Mouse (Mus musculus): ENCODE data around the gene Cyyr1. TPM values are rescaled to one million over a fixed set of nuclear protein-coding genes. Genes with fewer than 3 reads are reported as not detected.
A peak's percentile ranks its signal among the peaks of the same experiment; 100 is the strongest.
"Not testable (repeated sequence)": the region's sequence is repeated elsewhere in the genome, so short reads cannot be mapped to it uniquely, and the experiment has no call there.

Cyyr1 gene
- not detected in 2 replicates for polyA plus RNA-seq (2012; ENCODE audit: insufficient read depth, insufficient read length, low replicate concordance, missing spikeins)

- WGBS, result 92% methylated on average over 13 of the region's 13 CpGs
- H3K4me3 ChIP-seq (ENCODE audit: insufficient read depth, low read depth, low read length); H3K4me1 ChIP-seq (ENCODE audit: control insufficient read depth, insufficient read depth, low read length); H3K27ac ChIP-seq (ENCODE audit: insufficient read depth, low read depth, low read length): not testable (repeated sequence)
Measured at GRCm38 (mm10) chr16:85553297-85553696, at the start of gene Cyyr1. Cyyr1 (minus strand) TSS chr16:85553397.

- TF ChIP-seq CTCF (IDR thresholded peaks at IDR 0.05; ENCODE audit: insufficient read depth, low read depth, low read length) (no peak), POLR2A (IDR thresholded peaks at IDR 0.05; ENCODE audit: insufficient read depth, low read depth, low read length) (no peak)
Measured at GRCm38 (mm10) chr16:85588844-85589243, 35.6 kb upstream of the Cyyr1 start.

GRCm38 (mm10) chr16:85587573-85588226 lies 34.5 kb upstream of the Cyyr1 start:
- TF ChIP-seq CTCF (IDR thresholded peaks at IDR 0.05; ENCODE audit: insufficient read depth, low read depth, low read length), result no peak
- Histone ChIP-seq H3K27ac (ENCODE audit: insufficient read depth, low read depth, low read length) (no peak overlapping the region), H3K4me3 (ENCODE audit: insufficient read depth, low read depth, low read length) (no peak overlapping the region), H3K4me1 (ENCODE audit: control insufficient read depth, insufficient read depth, low read length) (no peaks in the 10 kb centered on the region)
- WGBS, result 70% methylated on average over 4 of the region's 4 CpGs

More at GRCm38 (mm10) chr16:85588844-85589243, 35.6 kb upstream of the Cyyr1 start:
- no peak overlapping the region for H3K4me3 ChIP-seq (ENCODE audit: insufficient read depth, low read depth, low read length)
- WGBS, result 62% methylated on average over 7 of the region's 7 CpGs
- H3K27ac ChIP-seq (ENCODE audit: insufficient read depth, low read depth, low read length), result no peak overlapping the region
- no peaks in the 10 kb centered on the region for H3K4me1 ChIP-seq (ENCODE audit: control insufficient read depth, insufficient read depth, low read length)

GRCm38 (mm10) chr16:85566474-85566873 lies 13.3 kb upstream of the Cyyr1 start:
- 92% methylated on average over 5 of the region's 5 CpGs for WGBS
- Histone ChIP-seq H3K4me3 (ENCODE audit: insufficient read depth, low read depth, low read length) (no peak overlapping the region), H3K4me1 (ENCODE audit: control insufficient read depth, insufficient read depth, low read length) (no peaks in the 10 kb centered on the region), H3K27ac (ENCODE audit: insufficient read depth, low read depth, low read length) (no peak overlapping the region)
- TF ChIP-seq POLR2A (IDR thresholded peaks at IDR 0.05; ENCODE audit: insufficient read depth, low read depth, low read length), result no peak
- TF ChIP-seq CTCF (IDR thresholded peaks at IDR 0.05; ENCODE audit: insufficient read depth, low read depth, low read length), result no peak

- Histone ChIP-seq H3K4me3 (ENCODE audit: insufficient read depth, low read depth, low read length) (no peak overlapping the region), H3K4me1 (ENCODE audit: control insufficient read depth, insufficient read depth, low read length) (peaks cover 6% of the 10 kb centered on the region; the same call in 1 of the 2 replicates), H3K27ac (ENCODE audit: insufficient read depth, low read depth, low read length) (no peak overlapping the region)
- WGBS, result 72% methylated on average over 8 of the region's 8 CpGs
- TF ChIP-seq CTCF (IDR thresholded peaks at IDR 0.05; ENCODE audit: insufficient read depth, low read depth, low read length), result no peak
- TF ChIP-seq POLR2A (IDR thresholded peaks at IDR 0.05; ENCODE audit: insufficient read depth, low read depth, low read length), result no peak
Measured at GRCm38 (mm10) chr16:85553838-85554237, 641 bp upstream of the Cyyr1 start.

- not testable (repeated sequence) for H3K4me3 ChIP-seq (ENCODE audit: insufficient read depth, low read depth, low read length); H3K27ac ChIP-seq (ENCODE audit: insufficient read depth, low read depth, low read length); H3K4me1 ChIP-seq (ENCODE audit: control insufficient read depth, insufficient read depth, low read length)
- WGBS, result 96% methylated on average over 1 of the region's 11 CpGs
Measured at GRCm38 (mm10) chr16:85551976-85552375, 1.2 kb downstream of the Cyyr1 start.

- Histone ChIP-seq H3K4me1 (ENCODE audit: control insufficient read depth, insufficient read depth, low read length) (peaks cover 6% of the 10 kb centered on the region; the same call in 1 of the 2 replicates), H3K4me3 (ENCODE audit: insufficient read depth, low read depth, low read length) (peak overlapping the region; percentile 15), H3K27ac (ENCODE audit: insufficient read depth, low read depth, low read length) (no peak overlapping the region)
- TF ChIP-seq POLR2A (IDR thresholded peaks at IDR 0.05; ENCODE audit: insufficient read depth, low read depth, low read length) (no peak), CTCF (IDR thresholded peaks at IDR 0.05; ENCODE audit: insufficient read depth, low read depth, low read length) (no peak)
- 14% methylated on average over 25 of the region's 25 CpGs for WGBS
Measured at GRCm38 (mm10) chr16:85549971-85550567, 3.1 kb downstream of the Cyyr1 start.

- no peak overlapping the region for H3K4me3 ChIP-seq (ENCODE audit: insufficient read depth, low read depth, low read length)
- no peak for TF ChIP-seq POLR2A (IDR thresholded peaks at IDR 0.05; ENCODE audit: insufficient read depth, low read depth, low read length)
- TF ChIP-seq CTCF (IDR thresholded peaks at IDR 0.05; ENCODE audit: insufficient read depth, low read depth, low read length), result no peak
- no peak overlapping the region for H3K27ac ChIP-seq (ENCODE audit: insufficient read depth, low read depth, low read length)
- H3K4me1 ChIP-seq (ENCODE audit: control insufficient read depth, insufficient read depth, low read length), result peaks cover 6% of the 10 kb centered on the region; the same call in 1 of the 2 replicates
- WGBS, result 72% methylated on average over 6 of the region's 6 CpGs
Measured at GRCm38 (mm10) chr16:85546519-85546918, 6.7 kb downstream of the Cyyr1 start.

- TF ChIP-seq POLR2A (IDR thresholded peaks at IDR 0.05; ENCODE audit: insufficient read depth, low read depth, low read length), result no peak
- no peak for TF ChIP-seq CTCF (IDR thresholded peaks at IDR 0.05; ENCODE audit: insufficient read depth, low read depth, low read length)
- WGBS, result 85% methylated on average over 4 of the region's 4 CpGs
- Histone ChIP-seq H3K27ac (ENCODE audit: insufficient read depth, low read depth, low read length) (no peak overlapping the region), H3K4me3 (ENCODE audit: insufficient read depth, low read depth, low read length) (no peak overlapping the region), H3K4me1 (ENCODE audit: control insufficient read depth, insufficient read depth, low read length) (no peaks in the 10 kb centered on the region)
Measured at GRCm38 (mm10) chr16:85541676-85542273, 11.4 kb downstream of the Cyyr1 start.
